Mouse (Mus musculus) c-Kit-positive CD71-positive TER-119-positive erythroid progenitor cells, embryonic 14.5 days (primary cell): Measurements from ENCODE around the gene Bmp7.
A peak's percentile ranks its signal among the peaks of the same experiment; 100 is the strongest.

ENCODE experiments used
- DNase-seq: peaks from one replicate; pipeline ENCODE4 v3.0.0-alpha.2; 2013; ENCODE audit warnings: low spot score

The Bmp7 gene

GRCm38 (mm10) chr2:172906146-172906545 is 34.0 kb downstream of the Bmp7 start:
- no peak for DNase-seq

- peak; percentile 5 for DNase-seq
These were observed 35.1 kb downstream of the Bmp7 start for GRCm38 (mm10) chr2:172905057-172905456.

DNA sequence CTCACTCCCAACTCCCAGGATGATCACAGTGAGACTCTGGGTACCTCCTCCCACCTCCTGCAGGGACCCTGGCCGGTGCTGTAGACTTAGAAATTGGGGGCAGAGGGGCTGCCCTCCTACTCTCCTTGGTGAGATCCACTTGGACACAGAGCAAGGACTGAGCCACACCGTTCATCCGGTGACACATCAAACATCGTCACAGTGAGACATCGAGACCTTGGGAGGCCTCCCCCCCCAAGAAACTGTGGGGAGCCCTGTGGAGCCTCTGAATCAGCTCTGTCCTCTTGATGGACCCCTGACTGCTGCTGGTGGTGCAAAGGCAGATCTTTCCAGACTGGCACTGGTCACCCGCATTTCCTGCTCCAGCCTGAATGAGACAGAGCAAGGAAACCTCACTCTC is 35.5 kb downstream of the Bmp7 start:
- no peak for DNase-seq

GRCm38 (mm10) chr2:172903523-172903922 is 36.6 kb downstream of the Bmp7 start:
- no peak for DNase-seq

DNA sequence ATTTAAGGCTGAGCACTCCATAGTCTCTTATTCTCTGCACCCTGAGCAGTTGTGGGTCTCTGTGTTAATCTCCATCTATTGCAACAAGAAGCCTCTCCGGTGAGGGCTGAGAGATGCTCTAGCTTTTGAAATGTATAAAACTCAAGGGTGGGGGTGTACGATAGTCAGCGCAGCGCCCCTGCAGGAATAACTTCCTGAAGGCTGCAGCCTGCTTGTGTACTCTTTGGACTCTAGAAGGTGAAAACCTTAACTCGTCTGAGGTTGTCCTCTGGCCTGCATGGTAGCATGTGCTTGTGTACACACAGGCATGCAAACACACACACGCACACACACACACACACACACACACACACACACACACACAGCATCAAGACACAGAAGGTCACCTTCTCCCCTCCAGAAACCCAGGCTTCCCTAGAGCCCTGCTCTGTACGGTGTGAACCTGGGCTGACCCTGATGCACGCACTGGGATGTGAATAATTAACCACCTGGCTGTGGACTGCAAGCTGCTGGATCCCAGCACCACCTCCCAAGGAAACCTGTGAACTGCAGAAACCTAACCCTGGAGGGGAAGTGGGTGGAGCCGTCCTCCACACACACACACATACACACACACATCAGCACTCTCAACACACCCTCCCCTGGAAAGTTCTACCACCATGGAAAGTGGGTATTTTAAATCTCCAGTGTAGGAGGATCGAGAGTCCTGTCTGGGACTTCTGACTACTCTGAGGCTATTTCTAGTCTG is 39.0 kb downstream of the Bmp7 start:
- DNase-seq = no peak

GRCm38 (mm10) chr2:172889756-172890443 is 50.2 kb downstream of the Bmp7 start:
- DNase-seq = no peak

GRCm38 (mm10) chr2:172889222-172889621 is 50.9 kb downstream of the Bmp7 start:
- no peak for DNase-seq

- no peak for DNase-seq
These were observed 52.0 kb downstream of the Bmp7 start for GRCm38 (mm10) chr2:172888147-172888546.

DNA sequence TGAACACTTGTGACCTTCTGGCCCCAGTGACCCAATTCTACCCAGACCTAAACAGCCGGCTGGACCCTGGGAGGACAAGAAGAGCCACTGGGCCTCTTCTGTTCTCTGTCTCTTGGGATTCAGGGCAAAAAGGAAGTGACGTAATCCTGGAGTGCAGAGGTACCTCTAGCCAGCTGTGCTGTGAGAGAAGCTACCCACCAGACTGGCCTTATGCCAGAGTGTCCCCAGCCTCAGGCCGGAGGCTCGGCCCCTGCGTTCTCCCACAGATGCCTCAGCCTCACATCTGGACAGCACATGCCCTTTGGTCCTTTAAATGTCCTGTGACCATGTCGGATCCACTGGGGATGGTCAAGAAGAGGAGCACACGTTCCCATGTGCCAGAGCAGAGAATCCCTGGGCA is 54.3 kb downstream of the Bmp7 start:
- DNase-seq = no peak

DNA sequence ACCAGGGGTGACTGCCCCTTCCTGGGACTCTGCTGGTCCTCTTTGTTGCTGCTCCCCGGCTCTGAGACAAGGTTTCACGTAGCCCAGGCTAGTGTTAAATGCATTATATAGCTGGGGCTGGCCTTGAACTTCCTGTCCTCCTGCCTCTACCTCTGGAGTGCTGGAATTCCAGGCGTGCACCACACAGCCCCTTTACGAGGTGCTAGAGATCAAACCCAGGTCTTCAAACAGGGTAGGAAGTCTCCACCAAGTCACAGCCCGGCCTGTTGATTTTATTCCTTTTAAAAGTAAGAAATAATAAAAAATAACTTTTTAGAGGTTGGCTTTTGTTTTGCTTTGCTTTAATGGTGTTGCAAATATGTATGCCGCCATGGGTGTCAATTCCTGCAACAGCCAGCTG is 55.5 kb downstream of the Bmp7 start:
- no peak for DNase-seq

GRCm38 (mm10) chr2:172875201-172875600 is 64.9 kb downstream of the Bmp7 start:
- DNase-seq = no peak

- no peak for DNase-seq
These were observed 73.8 kb downstream of the Bmp7 start for GRCm38 (mm10) chr2:172866356-172866755.

DNA sequence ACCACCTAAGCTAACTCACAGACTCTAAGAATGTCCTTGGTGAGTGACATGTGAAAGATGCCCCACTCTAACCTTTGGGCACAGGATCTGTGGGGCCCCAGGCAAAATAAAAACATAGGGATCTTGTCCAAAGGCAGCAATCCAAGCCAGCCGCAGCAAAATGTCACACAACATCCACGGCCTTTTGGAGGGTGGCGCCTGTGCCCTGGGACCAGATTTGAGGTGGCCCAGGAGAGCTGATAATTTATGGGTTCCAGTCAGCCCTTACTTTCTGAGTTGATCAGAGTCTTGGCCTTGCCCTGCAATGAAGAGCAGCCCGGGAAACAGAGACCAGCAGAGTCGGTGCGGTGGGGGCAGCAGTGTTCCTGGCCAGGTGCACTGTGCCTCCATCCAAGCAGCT is 75.0 kb downstream of the Bmp7 start:
- DNase-seq = no peak

GRCm38 (mm10) chr2:172864566-172864965 is 75.6 kb downstream of the Bmp7 start:
- no peak for DNase-seq

DNA sequence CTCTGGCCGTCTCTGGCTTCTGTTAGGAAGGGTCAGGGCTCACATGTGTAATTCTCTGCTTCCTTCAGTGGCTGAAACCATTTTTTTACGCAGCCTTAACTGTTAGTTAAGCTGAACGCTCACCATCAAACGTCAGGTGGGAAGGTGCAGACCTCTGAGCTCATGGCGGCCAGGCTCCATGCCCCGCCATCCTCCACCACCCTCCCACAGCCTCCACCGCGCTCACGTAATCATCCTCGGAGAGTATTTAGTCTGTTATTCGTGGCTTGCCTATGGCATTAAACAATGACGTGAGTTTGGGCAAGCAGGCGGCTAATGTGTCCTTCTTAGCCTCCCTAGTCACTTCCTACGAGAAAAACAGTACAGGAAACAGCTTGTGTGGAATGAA is 76.7 kb downstream of the Bmp7 start:
- DNase-seq = no peak

- no peak for DNase-seq
These were observed 77.2 kb downstream of the Bmp7 start for GRCm38 (mm10) chr2:172862850-172863468.

DNA sequence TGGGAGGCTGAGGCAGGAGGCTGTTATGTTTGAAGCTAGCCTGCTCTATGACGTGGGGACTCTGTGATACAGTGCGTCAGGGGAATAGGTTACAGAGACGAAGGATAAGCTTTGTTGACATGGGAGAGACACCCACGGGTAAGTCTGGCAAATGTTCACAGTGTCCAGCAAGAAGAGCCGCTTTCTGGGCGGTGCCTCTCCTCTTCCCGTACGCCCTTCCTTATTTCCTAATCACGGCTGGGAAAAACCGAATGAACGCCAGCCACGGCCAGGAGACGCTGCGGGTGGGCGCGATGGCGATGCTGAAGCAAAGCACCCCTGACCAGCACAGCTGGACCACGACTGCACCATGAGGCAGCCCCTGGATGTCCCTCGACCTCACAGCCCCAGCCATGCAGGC is 77.7 kb downstream of the Bmp7 start:
- DNase-seq = no peak

GRCm38 (mm10) chr2:172861590-172861989 is 78.5 kb downstream of the Bmp7 start:
- no peak for DNase-seq

DNA sequence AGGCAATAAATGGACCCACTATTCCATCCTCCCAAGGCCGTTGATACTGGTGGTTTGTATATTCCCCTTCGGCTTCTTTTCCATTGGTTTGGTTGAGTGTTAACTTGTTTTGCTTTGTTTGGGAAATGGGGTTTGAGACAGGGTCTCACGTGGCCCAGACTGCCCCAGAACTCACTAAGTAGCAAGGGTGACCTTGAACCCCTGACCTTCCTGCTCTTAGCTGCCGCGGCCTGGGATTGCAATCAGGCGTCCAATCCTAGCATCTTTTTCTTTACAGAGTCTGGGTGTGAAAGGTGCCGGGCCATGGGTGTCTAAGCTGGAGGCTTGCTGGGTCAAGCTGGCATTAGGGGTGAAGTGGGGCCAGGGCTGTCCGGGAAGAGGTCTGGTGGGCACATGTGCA is 79.5 kb downstream of the Bmp7 start:
- no peak for DNase-seq

DNA sequence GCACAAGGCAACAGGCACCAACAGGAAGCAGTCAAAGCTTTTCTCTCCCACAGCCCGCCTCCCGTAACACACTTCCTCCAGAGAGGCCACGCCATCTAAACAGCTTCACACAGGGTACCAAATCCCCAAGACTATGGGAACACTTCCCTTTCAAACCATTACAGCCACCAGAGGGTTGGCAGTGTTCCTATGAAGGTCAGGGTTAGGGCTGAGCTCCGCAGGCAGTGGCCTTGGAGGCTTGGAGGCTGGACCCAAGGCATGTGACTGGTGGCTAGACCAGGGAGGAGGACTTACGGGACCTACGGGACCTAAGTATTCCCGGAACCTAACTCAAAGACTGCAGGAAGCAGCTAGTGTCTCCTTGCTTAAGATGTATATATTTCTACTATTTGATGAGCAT is 80.0 kb downstream of the Bmp7 start:
- no peak for DNase-seq

- no peak for DNase-seq
These were observed 83.1 kb downstream of the Bmp7 start for GRCm38 (mm10) chr2:172857048-172857447.

DNA sequence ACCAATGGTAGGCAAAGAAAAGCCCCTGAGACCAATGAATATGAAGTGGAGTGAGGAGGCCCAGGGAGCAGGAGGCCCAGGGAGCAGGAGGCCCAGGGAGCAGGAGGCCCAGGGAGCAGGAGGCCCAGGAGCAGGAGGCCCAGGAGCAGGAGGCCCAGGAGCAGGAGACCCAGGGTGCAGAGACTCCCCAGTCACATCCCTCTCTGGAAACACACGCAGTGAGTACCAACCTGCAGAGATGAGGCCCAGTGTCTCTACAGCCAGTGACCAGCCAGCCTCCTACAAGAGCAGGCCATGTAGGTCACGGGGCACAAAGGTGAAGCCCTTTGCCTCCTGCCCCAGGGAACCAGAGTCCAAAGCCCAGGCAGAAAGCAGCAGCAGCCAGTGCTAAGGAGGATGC is 83.6 kb downstream of the Bmp7 start:
- DNase-seq = no peak

DNA sequence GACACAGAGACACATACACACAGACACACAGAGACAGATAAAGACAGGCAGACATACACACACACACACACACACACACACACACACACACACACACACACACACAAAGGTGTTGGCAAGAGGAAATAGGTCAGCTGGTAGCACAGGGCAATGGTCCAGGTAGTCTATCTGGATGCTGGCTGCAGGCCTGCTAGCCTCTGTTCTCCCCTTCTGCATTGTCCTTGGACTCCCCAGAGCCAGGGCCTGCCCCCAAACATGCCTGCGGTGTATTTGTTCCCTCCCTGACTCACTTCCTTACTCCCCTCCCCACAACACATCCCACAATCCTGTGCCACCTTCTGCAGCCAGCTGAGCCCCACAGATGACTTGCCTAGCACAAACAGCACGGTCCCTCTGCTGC is 86.0 kb downstream of the Bmp7 start:
- no peak for DNase-seq
